Mouse (Mus musculus): ENCODE results near the gene Gm6268. TPM values are rescaled to one million over a fixed set of nuclear protein-coding genes. Genes with fewer than 3 reads are reported as not detected.

Gm6268 gene
- polyA plus RNA-seq (2017; shearing (Covaris generic)) = not detected

DNA sequence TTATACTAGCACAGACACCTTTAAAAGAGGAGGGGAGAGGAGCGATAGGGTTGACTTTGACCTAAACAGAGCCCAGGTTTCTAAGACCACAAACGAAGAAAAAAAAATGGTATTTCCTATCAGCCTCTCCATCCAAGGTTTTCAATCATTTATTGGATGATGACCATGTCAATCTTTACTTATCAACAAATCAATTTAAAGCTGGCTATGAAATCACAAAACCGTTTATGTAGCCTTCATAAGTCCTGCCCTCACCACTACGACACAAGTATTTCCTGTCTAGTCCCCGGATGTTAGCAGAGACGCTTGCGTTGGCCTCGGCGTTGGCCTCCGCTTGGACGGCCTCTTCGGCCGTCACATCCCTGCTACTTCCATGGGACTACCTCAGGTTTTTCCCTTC is at the start of gene Gm6268:
Gene Gm6268 (plus strand): TSS at position 301 of the 400 bp plus-strand sequence.

Other genes starting within 250 kb of the Gm6268 start
- 1 to 10 TPM in 1 of 2 experiments, not detected in 1; 1.1 TPM for gene Zcchc12, start 205.4 kb upstream of the Gm6268 start, polyA plus RNA-seq (2017; shearing (Covaris generic))
- under 1 TPM in 1 of 2 experiments, not detected in 1; 0.16 TPM for gene Lonrf3, start 72.9 kb upstream of the Gm6268 start, polyA plus RNA-seq (2017; shearing (Covaris generic))
- not detected for gene Gm14569, start 90.5 kb downstream of the Gm6268 start, polyA plus RNA-seq (2017; shearing (Covaris generic))
- 10 to 100 TPM; 71.3 to 72.9 TPM for gene Pgrmc1, start 196.9 kb downstream of the Gm6268 start, polyA plus RNA-seq (2017; shearing (Covaris generic))
- gene Akap17b, start 244.1 kb downstream of the Gm6268 start, polyA plus RNA-seq (2017; shearing (Covaris generic)) = 1 to 10 TPM in 1 of 2 experiments, under 1 TPM in 1; 0.89 to 1.3 TPM